Mouse (Mus musculus) megakaryocyte, adult 5-6 weeks (primary cell): ENCODE data around the gene Grip2. TPM values are rescaled to one million over a fixed set of nuclear protein-coding genes. Genes with fewer than 3 reads are reported as not detected.

Source experiments
- total RNA-seq, 2 experiments: library from RNA; stranded (forward) in 1 of 2; stranded (reverse) in 1 of 2; fragments of 153-499, 151-499 nt in 1 of 2; fragments of 221-1000, 200-1000 nt in 1 of 2; gene quantifications; 2 replicates each; pipeline versions ENCODE4 v1.2.3 to v1.2.4; 2015 to 2017

Gene Grip2
- total RNA-seq, 2 experiments from 2014 or later = not detected

Other genes with a start within 250 kb of the Grip2 start
- 58.0 and 61.9 TPM in 2 replicates for gene Slc6a6, start 143.2 kb downstream of the Grip2 start, total RNA-seq (2015)
- 46.7 and 61.0 TPM in 2 replicates for gene Slc6a6, start 143.2 kb downstream of the Grip2 start, total RNA-seq (2017)
- gene Ccdc174, start 50.8 kb upstream of the Grip2 start, total RNA-seq (2015) = 31.2 and 34.3 TPM in 2 replicates
- 49.0 and 49.9 TPM in 2 replicates for gene Ccdc174, start 50.8 kb upstream of the Grip2 start, total RNA-seq (2017)
- 1.1 TPM in 2 replicates for gene 4930590J08Rik, start 75.6 kb upstream of the Grip2 start, total RNA-seq (2015)
- gene 4930590J08Rik, start 75.6 kb upstream of the Grip2 start, total RNA-seq (2017) = 0.15 and 0.53 TPM in 2 replicates
- gene Fgd5, start 151.6 kb upstream of the Grip2 start, total RNA-seq (2015) = not detected in 2 replicates
- not detected in 2 replicates for gene Fgd5, start 151.6 kb upstream of the Grip2 start, total RNA-seq (2017)